Mouse (Mus musculus) kidney, postnatal 36 days (tissue): ENCODE results near the gene Zfp652.
A peak's percentile ranks its signal among the peaks of the same experiment; 100 is the strongest.

Experiments used
- DNase-seq, 2 experiments: peaks; one replicate each; pipeline ENCODE4 v3.0.0; 2021 to 2022; ENCODE audit warnings: mixed read lengths in 2 of 2

Gene Zfp652

GRCm38 (mm10) chr11:95833006-95833570, 120.6 kb downstream of the Zfp652 start:
- no peak for DNase-seq

DNA sequence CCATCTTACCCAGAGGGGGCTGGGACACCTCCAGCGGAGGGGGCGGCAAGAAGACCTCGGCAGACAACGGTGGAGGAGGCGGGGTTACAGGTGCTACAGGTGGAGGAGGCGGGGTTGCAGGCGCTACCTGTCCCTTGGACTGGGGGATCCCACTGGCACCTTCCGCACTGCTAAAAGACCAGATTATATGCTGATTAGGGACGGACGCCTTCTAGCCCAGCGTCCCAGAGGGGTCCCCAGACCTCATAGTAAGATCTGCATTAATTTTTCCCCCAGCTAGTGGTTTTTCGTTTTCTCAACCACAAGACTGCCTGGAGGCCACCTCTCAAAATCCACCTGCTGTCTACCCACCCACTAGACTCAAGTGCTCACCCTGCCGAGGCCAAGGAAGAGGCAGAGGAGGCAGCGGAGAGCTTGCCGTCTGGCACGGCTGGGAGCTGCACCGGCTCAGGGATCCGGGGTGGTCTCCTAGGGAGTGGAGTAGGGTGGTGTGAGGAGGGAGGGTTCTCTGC, 121.2 kb downstream of the Zfp652 start:
- no peak for DNase-seq

GRCm38 (mm10) chr11:95834143-95834667, 121.7 kb downstream of the Zfp652 start:
- DNase-seq, result peak; percentile 54 to 62

DNA sequence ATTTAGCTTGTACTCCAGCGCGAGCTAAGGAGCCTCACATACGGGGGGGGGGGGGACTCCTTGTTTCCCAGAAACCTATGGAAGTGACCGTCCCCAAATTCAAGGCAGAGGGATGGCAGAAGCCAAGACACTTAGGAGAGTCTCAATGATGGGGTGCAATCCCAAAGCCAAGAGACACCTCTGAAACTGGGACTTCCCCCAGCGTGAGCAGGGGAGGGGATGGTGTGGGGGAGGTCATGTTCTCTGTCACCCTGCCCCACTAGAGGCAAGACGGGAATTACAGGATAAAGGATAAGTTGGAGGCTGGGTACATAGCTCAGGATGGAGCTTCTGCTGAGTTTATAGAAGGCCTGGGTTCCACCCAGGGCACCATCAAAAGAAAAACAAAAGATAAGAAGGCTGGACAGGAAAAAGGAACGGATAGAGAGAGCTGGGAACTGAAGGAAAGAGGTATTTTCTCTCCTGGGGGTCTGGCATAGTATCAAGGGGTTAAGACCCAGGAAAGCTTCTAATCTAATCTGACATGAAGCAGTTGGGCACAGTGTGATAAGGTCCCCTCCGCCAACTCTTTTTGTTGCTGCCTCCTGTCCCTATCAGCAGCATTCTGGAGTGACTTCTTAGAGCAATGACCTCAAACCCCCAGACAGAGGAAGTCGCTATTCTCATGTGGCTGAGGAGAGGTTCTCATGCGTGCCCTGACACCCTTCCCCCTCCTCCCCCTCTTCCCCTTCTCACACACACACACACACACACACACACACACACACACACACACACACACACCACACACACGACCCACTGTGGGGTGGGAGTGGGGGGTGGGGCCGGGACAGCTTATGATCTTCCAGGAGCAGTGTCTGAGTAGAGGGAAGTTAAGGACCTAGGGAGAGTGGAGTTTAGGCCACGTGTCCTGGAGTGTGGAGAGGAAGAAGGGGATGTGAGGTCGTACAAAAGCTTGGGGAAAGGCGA, 122.6 kb downstream of the Zfp652 start:
- DNase-seq, result peak in 1 of 2 experiments; percentile 38

- no peak for DNase-seq
Measured at GRCm38 (mm10) chr11:95835832-95836231, 123.4 kb downstream of the Zfp652 start.

DNA sequence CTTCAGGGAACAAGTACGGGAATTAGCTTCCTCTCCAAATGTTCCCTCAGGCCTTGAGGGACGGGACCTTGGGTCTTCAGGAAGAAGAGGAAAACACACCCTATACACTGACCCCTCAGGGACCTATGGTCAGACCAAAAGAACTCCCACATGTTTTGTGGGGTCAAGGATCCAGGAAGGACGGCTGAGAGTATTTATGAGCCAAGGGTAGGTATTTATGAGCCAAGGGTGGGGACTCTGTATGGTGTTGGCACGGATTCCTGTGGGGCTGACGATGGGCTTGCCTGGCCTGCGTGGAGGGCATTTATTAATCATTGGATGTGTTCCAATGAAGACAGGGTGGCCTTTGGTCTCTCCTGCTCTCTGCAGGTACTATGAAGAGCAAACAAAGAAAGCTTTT, 124.0 kb downstream of the Zfp652 start:
- peak; percentile 39 to 61 for DNase-seq

- DNase-seq, result peak; percentile 94 to 96
Measured at GRCm38 (mm10) chr11:95837059-95837458, 124.6 kb downstream of the Zfp652 start, which contains the start of gene Gngt2. Gene Gngt2 (plus strand): TSS chr11:95837216.

DNA sequence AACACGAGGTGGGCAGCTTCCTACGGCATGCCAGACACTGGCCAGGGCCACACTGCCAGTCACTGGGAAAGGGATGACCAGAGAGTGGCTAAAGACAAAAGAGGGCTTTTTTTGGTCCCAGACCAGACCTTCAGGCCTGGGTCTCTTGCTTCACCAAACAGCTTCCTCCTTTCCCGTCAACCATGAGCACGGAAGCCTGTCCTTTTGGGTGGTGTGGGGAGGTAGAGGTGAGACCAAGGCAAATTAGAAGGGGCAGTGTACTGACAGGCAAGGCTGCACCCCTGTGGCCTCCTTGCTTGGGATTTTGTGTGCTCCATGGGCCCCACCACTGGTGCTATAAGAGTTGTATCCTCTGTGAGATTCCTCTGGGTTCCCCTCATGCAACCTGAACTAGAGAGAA, 126.1 kb downstream of the Zfp652 start:
- DNase-seq, result no peak

DNA sequence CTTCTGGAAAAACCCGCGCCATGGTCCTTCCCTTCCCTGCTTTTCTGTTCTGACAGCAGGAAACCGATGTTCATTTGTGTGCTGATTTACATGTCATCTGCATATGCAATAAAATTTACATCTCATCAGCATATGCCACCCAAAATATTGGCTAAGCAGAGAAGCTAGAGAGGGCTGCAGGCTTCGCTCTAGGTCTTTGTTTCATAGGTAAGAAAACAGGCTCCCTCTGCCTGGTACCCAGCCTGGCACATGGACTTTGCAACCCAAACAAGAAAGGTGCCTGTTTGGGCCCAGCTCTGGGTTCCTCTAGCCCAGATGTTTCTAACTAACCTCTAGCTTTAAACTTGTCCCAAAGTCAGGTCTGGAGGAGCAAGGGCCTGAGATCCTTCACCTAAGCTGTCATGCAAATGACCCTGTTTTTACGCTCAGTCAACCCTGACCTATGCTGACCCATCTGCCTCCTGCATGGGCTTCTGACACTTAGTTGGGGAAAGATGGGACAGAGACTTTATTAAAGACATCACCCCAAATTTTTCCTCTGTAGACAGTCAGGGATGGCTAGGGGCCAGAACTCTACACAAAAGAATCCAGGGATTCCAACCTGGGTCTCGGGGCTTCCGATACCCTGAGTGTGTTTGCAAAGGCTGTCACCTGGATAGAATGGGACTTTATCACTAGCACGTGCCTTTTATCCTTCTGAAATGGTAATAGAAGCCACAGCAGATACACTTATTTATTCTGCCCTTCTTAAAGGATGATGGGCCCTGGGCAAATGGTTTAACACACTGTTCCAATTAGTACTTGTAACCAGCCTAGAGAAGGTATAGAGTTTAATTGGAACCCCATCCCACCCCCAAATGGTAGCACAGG, 126.8 kb downstream of the Zfp652 start:
- no peak for DNase-seq

- no peak for DNase-seq
Measured at GRCm38 (mm10) chr11:95840694-95841497, 128.4 kb downstream of the Zfp652 start.

DNA sequence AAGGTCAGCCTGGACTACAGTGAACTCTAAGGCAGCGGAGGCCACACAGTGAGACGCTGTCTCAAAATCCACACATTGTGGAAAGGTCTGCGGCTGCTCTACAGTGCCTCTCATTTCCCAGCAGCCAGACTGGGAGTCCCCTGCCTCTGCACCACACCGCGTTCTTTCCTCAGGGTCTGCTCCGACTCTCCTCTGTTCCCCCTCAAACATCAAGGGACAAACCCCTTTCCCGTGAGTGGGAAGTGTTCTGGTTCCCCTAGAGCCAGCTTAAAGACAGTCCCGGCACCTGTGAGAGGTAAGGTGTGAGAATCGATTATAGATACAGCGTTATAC, 129.0 kb downstream of the Zfp652 start:
- DNase-seq, result no peak

DNA sequence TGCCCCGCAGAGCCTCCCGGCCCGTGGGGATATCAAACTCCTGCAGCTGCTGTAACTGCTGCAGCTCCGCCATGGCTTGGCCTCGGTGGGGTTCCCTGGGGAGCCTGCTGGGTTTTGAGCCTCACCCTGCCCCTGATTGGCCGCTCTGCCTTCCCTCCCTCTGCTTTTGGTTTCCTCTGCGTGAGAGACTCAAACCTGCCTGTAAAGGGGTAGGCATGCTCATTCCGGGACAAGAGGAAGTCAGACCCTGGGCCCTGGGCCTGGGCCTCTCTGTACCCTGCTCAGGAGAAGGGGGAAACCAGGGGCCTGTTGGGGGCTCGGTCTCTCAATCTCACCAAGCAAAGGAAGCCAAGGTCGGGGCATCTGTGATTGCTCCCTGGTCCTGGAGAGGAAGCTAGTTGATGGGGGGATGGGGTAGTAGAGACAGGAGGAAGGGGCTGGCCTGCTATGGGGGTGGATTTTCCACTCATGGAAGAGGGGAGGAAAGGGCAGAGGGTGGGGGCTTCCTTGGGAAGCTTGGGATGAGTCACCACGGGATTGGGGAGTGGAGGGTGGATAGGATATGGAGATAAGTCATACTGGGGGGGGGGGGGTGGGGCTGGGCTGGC, 129.7 kb downstream of the Zfp652 start, which contains the start of gene Abi3:
TSS of gene Abi3 (minus strand) at position 403 of the 608 bp plus-strand sequence.
- DNase-seq, result peak; percentile 72 to 80

GRCm38 (mm10) chr11:95842953-95843352, 130.5 kb downstream of the Zfp652 start:
- DNase-seq, result peak; percentile 47 to 65

GRCm38 (mm10) chr11:95843421-95843950, 131.0 kb downstream of the Zfp652 start:
- peak in 1 of 2 experiments; percentile 50 for DNase-seq

GRCm38 (mm10) chr11:95844935-95845334, 132.5 kb downstream of the Zfp652 start:
- no peak for DNase-seq

GRCm38 (mm10) chr11:95850898-95851297, 138.4 kb downstream of the Zfp652 start:
- DNase-seq, result no peak

- peak; percentile 82 to 91 for DNase-seq
Measured at GRCm38 (mm10) chr11:95853684-95854083, 141.2 kb downstream of the Zfp652 start.

DNA sequence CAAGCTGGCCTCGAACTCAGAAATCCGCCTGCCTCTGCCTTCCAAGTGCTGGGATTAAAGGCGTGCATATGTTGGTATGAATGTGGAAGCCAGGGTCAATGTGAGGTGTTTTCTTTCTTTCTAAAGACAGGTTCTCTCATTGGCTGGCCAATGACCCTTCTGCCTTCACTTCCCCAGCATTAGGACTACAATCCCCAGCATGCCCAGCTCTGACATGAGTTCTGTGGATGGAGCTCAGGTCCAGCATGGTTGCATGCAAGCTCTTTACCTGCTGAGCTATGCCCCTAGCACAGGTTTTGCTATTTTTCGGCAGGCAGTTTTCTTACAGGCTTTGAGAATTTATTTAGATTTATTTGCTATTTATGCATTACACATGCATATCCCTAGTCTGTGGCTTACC, 144.8 kb downstream of the Zfp652 start:
- no peak for DNase-seq

DNA sequence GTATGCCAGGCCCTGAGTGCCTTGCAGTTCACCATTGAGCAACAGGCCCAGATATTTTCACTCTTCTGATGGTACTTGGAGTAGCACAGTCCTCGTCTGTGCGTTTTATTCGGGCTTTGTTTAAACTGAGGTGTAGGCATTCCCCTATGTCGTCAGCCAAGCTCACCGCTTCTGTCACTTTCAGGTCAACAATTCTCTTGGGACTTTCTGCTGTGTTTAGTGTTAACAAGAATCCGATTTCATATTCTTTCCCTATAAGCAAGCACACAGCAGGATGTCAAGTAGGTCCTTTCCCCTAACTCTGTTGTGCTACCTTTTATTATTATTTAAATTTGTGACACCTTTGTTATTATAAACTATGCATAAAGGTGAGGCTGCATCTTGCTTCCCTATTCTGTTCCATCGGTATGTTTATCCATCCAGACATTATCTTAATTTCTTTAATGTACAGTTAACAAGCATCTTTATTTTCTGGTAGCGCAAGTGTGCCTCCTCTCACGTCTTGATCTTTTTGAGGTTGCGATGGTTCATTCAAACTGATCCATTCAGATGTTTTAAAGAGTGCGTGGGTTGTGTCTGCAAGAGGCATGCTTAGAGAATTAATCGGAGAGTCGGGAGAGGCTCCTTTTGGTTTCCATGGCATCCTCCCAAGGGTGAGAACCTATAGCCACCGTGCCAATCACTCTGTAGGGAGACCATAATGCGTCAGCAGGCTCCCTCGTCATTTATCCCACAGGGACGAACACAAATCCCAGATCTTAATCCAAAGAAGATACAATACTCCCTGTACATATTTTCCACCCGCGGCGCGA, 145.4 kb downstream of the Zfp652 start:
- no peak for DNase-seq
